Mouse (Mus musculus): ENCODE measurements at regions not wholly inside any gene's neighbourhood (a gene's known extent, or its start where the extent isn't known, plus 50 kb on each side); places are given as distances from the start of the nearest gene placed in this dataset.

- TF ChIP-seq CTCF (IDR thresholded peaks at IDR 0.05; ENCODE audit: borderline replicate concordance, control insufficient read depth, extremely low read depth, insufficient read depth, low read length, poor library complexity) (no peak), POLR2A (IDR thresholded peaks at IDR 0.05; ENCODE audit: control insufficient read depth, extremely low read depth, insufficient read depth, low read length, poor library complexity) (no peak)
Observed at GRCm38 (mm10) chr3:150817807-150818206, 619.9 kb upstream of the Adgrl4 start.
